Mouse (Mus musculus): ENCODE results near the gene Chst12. TPM values are rescaled to one million over a fixed set of nuclear protein-coding genes. Genes with fewer than 3 reads are reported as not detected.
"Not testable (repeated sequence)": the region's sequence is repeated elsewhere in the genome, so short reads cannot be mapped to it uniquely, and the experiment has no call there.

The Chst12 gene
- 8.8 and 11.1 TPM in 2 replicates for polyA plus RNA-seq (2015; fragmentation: Nextera tagmentation; extraction: Ambion mirVana)

DNA sequence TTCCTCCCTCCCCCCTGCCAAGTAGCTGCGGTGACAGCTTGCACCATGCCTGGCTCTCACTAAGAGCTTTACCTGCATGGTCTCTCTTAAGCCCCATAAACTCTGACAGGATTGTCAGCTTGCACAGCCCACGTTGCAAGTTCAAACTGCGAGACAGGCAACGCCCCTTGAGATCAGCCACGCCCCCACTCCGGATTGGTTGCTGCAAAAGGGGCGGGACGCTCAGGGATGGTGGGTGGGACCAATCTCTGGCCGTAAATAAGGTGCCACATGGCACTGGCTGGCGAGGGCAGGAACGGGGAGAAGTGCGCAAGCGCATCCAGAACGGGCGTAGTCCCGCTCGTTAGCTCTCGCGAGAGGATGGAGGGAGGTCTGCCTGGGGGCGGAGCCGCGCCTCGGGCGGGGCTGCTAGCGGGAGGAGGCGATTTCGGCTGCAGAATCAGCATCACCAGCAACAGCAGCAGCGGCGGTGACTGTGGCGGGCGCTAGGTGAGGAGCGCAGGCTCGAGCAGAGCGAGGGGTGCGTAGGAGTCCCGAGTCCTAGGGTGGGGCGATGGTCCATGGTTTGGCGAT, at the start of gene Chst12:
Gene Chst12 (plus strand): TSS at position 343 of the 573 bp plus-strand sequence.
- H3K4me2 ChIP-seq, result peak within 1 kb of the TSS; percentile 68
- peaks cover 4% of the 10 kb centered on the region; the same call in 1 of the 2 replicates for H3K27me3 ChIP-seq
- peak; percentile 93 for ATAC-seq
- H3K36me3 ChIP-seq (ENCODE audit: poor library complexity, severe bottlenecking), result no peaks in the 10 kb centered on the region
- H3K9ac ChIP-seq, result peak within 1 kb of the TSS; percentile 78
- 0% methylated on average over 38 of the region's 38 CpGs for WGBS
- 0 out of 2 replicates have a peak within 1 kb of the TSS, but pooled peaks have one; percentile 45 for H3K27ac ChIP-seq
- H3K9me3 ChIP-seq (replicated peaks), result no peaks in the 10 kb centered on the region
- H3K4me3 ChIP-seq, result peak within 1 kb of the TSS; percentile 51
- peaks cover 61% of the 10 kb centered on the region for H3K4me1 ChIP-seq

- H3K4me3 ChIP-seq, result no peak overlapping the region
- no peak overlapping the region for H3K27ac ChIP-seq
- ATAC-seq, result no peak
- H3K4me1 ChIP-seq, result no peaks in the 10 kb centered on the region
- H3K27me3 ChIP-seq, result no peaks in the 10 kb centered on the region
- WGBS, result 82% methylated on average over 3 of the region's 3 CpGs
- H3K9me3 ChIP-seq (replicated peaks), result peaks cover 12% of the 10 kb centered on the region
- H3K36me3 ChIP-seq (ENCODE audit: poor library complexity, severe bottlenecking), result no peaks in the 10 kb centered on the region
- no peak overlapping the region for H3K4me2 ChIP-seq
- no peak overlapping the region for H3K9ac ChIP-seq
Observed at GRCm38 (mm10) chr5:140461476-140461875, 43.9 kb upstream of the Chst12 start.

DNA sequence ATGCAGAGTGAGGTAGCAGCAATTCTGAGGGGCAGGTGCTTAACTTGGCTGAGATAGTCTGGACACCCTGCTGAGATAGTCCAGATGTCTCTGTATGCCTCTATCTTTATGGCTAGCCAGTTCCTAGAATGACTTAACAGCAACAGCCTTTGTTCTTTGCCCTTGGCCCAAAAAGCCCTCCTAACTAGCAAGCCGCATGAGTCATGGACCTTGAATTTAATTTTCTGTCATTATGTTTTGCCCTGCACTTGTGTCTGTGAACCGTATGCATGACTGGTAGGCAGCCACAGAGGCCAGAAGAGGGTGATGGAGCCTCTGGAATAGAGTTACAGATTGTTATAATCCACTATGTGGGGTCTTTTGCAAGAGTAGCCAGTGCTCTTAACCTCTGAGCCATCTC, 42.2 kb upstream of the Chst12 start:
- not testable (repeated sequence) for H3K9ac ChIP-seq; H3K27ac ChIP-seq; H3K4me2 ChIP-seq; H3K36me3 ChIP-seq (ENCODE audit: poor library complexity, severe bottlenecking); H3K4me1 ChIP-seq; H3K4me3 ChIP-seq; H3K27me3 ChIP-seq; ATAC-seq
- 82% methylated on average over 2 of the region's 2 CpGs for WGBS
- H3K9me3 ChIP-seq (replicated peaks), result peaks cover 12% of the 10 kb centered on the region

DNA sequence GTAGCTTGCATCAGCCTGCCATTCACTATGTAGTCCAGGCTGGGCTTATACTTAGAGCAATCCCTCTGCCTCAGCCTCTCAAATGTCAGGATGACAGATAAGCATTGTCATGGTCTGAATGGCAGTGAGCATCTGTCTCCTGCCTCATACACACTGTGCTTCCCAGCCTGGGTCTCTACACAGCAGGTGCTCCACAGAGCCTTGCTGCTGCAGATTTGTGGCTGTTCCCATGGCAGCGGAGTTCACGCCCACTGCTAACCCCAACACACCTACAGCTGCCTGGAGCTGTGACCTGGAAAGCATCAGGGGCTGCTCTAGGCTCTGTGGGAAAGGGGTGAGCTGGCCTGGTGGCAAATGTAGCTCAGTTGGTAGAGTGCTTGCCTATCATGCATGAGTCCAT, 40.4 kb upstream of the Chst12 start:
- ATAC-seq, result no peak
- Histone ChIP-seq H3K9me3 (replicated peaks) (peaks cover 12% of the 10 kb centered on the region), H3K4me2 (no peak overlapping the region), H3K27ac (no peak overlapping the region), H3K27me3 (no peaks in the 10 kb centered on the region), H3K9ac (no peak overlapping the region; the same call in 1 of the 2 replicates), H3K4me3 (no peak overlapping the region), H3K4me1 (no peaks in the 10 kb centered on the region), H3K36me3 (ENCODE audit: poor library complexity, severe bottlenecking) (no peaks in the 10 kb centered on the region)
- 74% methylated on average over 2 of the region's 2 CpGs for WGBS

DNA sequence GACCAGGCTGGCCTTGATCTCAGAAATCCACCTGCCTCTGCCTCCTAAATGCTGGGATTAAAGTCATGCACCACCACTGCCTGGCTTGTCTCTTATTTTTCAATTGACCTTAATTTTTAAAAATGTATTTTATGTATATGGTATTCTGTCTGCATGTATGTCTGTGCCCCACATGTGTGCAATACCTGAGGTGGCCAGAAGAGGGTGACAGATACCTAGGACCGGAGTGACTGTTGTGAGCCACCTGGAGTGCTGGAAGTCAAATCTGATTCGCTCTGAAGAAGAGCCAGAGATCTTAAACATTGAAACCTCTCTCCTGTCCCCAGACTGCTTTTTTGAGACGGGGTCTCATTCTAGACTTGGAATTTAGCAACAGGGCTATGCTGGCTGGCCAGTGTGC, 33.0 kb upstream of the Chst12 start:
- ATAC-seq, result no peak
- Histone ChIP-seq H3K4me1 (no peaks in the 10 kb centered on the region), H3K9me3 (replicated peaks) (no peaks in the 10 kb centered on the region), H3K9ac (no peak overlapping the region), H3K27me3 (no peaks in the 10 kb centered on the region), H3K4me2 (no peak overlapping the region), H3K36me3 (ENCODE audit: poor library complexity, severe bottlenecking) (no peaks in the 10 kb centered on the region), H3K4me3 (no peak overlapping the region), H3K27ac (no peak overlapping the region)
- 75% methylated on average over 3 of the region's 3 CpGs for WGBS

DNA sequence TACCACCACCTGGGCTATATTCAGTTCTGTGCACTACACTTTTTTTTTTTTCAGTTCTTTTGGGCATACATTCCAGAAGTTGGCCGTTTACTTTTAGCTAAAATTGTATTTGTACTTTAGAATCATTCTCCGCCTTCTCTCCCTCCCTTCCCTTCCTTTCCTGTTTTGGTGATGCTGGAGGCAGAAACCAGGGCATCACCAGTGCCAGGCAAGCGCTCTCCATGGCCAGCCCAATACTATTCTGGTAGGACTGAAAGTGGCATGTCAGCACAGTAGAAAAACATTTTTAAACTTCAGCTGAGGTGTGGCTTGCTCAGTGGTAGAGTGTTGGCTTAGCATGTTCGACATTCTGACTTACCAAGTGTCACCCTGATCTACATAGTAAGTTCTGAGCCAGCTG, 23.9 kb upstream of the Chst12 start:
- no peak for ATAC-seq
- no peaks in the 10 kb centered on the region for H3K4me1 ChIP-seq
- H3K4me3 ChIP-seq, result no peak overlapping the region
- H3K36me3 ChIP-seq (ENCODE audit: poor library complexity, severe bottlenecking), result no peaks in the 10 kb centered on the region
- 85% methylated on average over 4 of the region's 4 CpGs for WGBS
- no peak overlapping the region for H3K4me2 ChIP-seq
- no peaks in the 10 kb centered on the region for H3K27me3 ChIP-seq
- no peak overlapping the region for H3K27ac ChIP-seq
- H3K9ac ChIP-seq, result no peak overlapping the region
- H3K9me3 ChIP-seq (replicated peaks), result no peaks in the 10 kb centered on the region

DNA sequence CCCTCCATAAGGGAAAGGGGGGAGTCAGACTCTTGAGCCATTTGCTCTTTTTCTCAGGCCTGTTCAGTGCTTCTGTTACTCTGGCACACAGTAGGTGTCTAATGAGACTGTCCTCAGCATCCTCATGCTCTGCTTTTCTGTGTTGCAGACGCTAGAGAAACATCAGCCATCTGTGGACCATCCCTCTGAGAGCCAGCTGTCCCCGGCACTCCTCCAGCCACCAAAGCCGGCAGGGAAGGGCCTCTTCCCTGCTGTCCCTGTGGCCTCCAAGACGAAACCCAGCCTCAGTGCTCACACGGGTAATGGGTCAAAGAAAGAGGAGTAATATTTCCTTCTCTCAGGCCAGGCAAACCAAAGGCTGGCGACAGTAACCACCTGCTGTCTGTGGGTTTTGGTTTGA, 14.2 kb upstream of the Chst12 start:
- no peaks in the 10 kb centered on the region for H3K9me3 ChIP-seq (replicated peaks)
- H3K4me1 ChIP-seq, result no peaks in the 10 kb centered on the region
- no peaks in the 10 kb centered on the region for H3K27me3 ChIP-seq
- H3K4me2 ChIP-seq, result no peak overlapping the region
- H3K36me3 ChIP-seq (ENCODE audit: poor library complexity, severe bottlenecking), result no peaks in the 10 kb centered on the region
- no peak overlapping the region for H3K9ac ChIP-seq
- 66% methylated on average over 6 of the region's 6 CpGs for WGBS
- H3K27ac ChIP-seq, result no peak overlapping the region
- no peak for ATAC-seq
- no peak overlapping the region for H3K4me3 ChIP-seq

DNA sequence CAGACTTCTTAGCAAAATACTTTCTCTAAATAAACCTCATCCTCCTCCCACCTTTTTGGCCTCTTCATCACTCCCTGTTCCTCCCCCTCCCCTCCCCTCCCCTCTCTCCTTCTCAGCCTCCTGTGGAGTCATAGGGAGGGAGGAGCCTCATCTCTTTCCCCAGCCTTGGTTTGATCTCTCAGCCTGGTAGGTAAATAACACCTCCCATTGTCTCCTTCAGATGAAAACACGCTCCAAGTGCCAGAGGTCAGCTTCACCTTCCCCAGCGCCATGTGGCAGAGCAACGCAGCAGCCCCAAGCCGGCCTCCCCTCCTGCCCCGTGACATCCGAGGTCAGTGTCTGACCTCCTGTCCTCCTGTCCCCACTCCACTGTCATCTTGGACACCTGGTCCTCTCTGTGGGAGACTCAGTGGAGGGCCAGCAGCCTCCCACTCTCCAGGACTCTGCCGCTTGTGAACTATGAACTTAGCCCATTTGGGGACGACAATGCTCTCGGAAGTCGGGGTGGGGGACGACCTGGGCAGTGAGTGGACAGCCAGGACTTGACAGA, 12.6 kb upstream of the Chst12 start:
- Histone ChIP-seq H3K36me3 (ENCODE audit: poor library complexity, severe bottlenecking) (no peaks in the 10 kb centered on the region), H3K4me1 (no peaks in the 10 kb centered on the region), H3K27ac (no peak overlapping the region), H3K9me3 (replicated peaks) (no peaks in the 10 kb centered on the region), H3K9ac (no peak overlapping the region), H3K27me3 (no peaks in the 10 kb centered on the region), H3K4me3 (no peak overlapping the region), H3K4me2 (no peak overlapping the region)
- ATAC-seq, result no peak
- 39% methylated on average over 11 of the region's 11 CpGs for WGBS

GRCm38 (mm10) chr5:140498176-140498575, 7.2 kb upstream of the Chst12 start:
- Histone ChIP-seq H3K27ac (no peak overlapping the region), H3K4me1 (peaks cover 7% of the 10 kb centered on the region), H3K9me3 (replicated peaks) (no peaks in the 10 kb centered on the region), H3K27me3 (peaks cover under 1% of the 10 kb centered on the region; the same call in 1 of the 2 replicates), H3K9ac (no peak overlapping the region), H3K36me3 (ENCODE audit: poor library complexity, severe bottlenecking) (no peaks in the 10 kb centered on the region), H3K4me3 (no peak overlapping the region), H3K4me2 (no peak overlapping the region)
- no peak for ATAC-seq
- WGBS, result 84% methylated on average over 6 of the region's 6 CpGs

- no peaks in the 10 kb centered on the region for H3K9me3 ChIP-seq (replicated peaks)
- no peak overlapping the region for H3K27ac ChIP-seq
- no peak for ATAC-seq
- H3K4me2 ChIP-seq, result no peak overlapping the region
- no peak overlapping the region for H3K4me3 ChIP-seq
- H3K9ac ChIP-seq, result no peak overlapping the region
- peaks cover 4% of the 10 kb centered on the region; the same call in 1 of the 2 replicates for H3K27me3 ChIP-seq
- no peaks in the 10 kb centered on the region for H3K36me3 ChIP-seq (ENCODE audit: poor library complexity, severe bottlenecking)
- 89% methylated on average over 6 of the region's 6 CpGs for WGBS
- peaks cover 21% of the 10 kb centered on the region for H3K4me1 ChIP-seq
Observed at GRCm38 (mm10) chr5:140500736-140501135, 4.6 kb upstream of the Chst12 start.

DNA sequence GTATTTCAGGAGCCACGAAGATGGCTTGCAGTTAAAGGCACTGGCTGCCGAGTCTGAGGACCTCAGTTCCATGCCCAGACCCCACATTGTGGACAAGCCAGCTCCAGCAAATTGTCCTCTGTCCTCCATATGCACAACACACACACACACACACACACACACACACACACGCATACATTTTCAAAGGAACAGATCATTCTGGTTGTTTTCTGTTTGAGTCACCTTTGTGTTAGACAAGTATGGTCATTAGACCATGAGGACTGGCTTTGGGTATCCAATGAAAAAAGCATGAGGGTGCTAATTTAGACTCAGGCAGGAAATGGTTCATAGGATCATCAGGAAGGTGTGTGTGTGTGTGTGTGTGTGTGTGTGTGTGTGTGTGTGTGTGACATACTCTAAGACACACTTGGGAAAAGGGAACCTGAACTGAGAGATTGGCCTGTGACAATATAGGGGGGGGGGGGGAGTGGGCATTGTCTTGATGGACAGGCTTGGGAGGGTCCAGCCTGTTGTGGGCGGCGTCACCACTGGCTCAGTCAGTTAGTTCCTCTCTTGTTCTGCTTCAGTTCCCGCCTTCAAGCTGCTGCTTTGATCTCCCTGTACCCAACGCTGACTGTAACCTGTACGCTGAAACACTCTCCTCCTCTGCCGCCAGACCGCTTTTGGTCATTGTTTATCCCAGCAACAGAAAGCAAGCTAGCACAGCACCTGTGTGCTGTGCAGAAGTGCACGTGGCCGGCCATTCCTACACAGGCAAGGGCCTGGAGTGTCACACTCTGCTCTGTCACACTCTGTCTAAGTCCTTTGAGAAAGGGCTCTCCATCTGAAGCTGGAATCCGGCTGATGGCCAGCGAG, 3.1 kb upstream of the Chst12 start:
- Histone ChIP-seq H3K4me2 (peak overlapping the region; percentile 52), H3K4me3 (0 out of 2 replicates have a peak overlapping the region, but pooled peaks have one; percentile 15), H3K36me3 (ENCODE audit: poor library complexity, severe bottlenecking) (no peaks in the 10 kb centered on the region), H3K9me3 (replicated peaks) (no peaks in the 10 kb centered on the region), H3K27me3 (peaks cover 4% of the 10 kb centered on the region; the same call in 1 of the 2 replicates), H3K9ac (peak overlapping the region; percentile 43), H3K4me1 (peaks cover 32% of the 10 kb centered on the region), H3K27ac (no peak overlapping the region)
- WGBS, result 15% methylated on average over 14 of the region's 14 CpGs
- no peak for ATAC-seq

- WGBS, result under 1% methylated on average over 12 of the region's 12 CpGs
- H3K36me3 ChIP-seq (ENCODE audit: poor library complexity, severe bottlenecking); ATAC-seq; H3K27ac ChIP-seq; H3K27me3 ChIP-seq; H3K9me3 ChIP-seq (replicated peaks): not testable (repeated sequence)
- Histone ChIP-seq H3K4me2 (peak overlapping the region; percentile 52), H3K4me3 (0 out of 2 replicates have a peak overlapping the region, but pooled peaks have one; percentile 15), H3K9ac (peak overlapping the region; percentile 43), H3K4me1 (peaks cover 39% of the 10 kb centered on the region)
Observed at GRCm38 (mm10) chr5:140502925-140503324, 2.4 kb upstream of the Chst12 start.
